Mouse (Mus musculus) lung, embryonic 14.5 days (tissue): Measurements from ENCODE around the gene Micu1. TPM values are rescaled to one million over a fixed set of nuclear protein-coding genes. Genes with fewer than 3 reads are reported as not detected.

Source experiments
- ATAC-seq: fragments of 200-750 bp; cut with Nextera tagmentation; 2 replicates; pipeline ENCODE4 v1.8.0; 2017; ENCODE audit warnings: mild to moderate bottlenecking, moderate TSS enrichment, moderate library complexity; ENCODE audit not compliant: insufficient read depth
- DNase-seq: peaks from one replicate; pipeline ENCODE4 v3.0.0-alpha.2; 2015
- H3K27ac ChIP-seq: fragments of 300-500 bp; sonication (generic); 2 replicates; pipeline ENCODE4 v1.5.1; 2014; ENCODE audit warnings: low read depth, mild to moderate bottlenecking, moderate library complexity
- H3K27me3 ChIP-seq: fragments of 300-500 bp; sonication (generic); 2 replicates; pipeline ENCODE4 v1.6.1; 2014; ENCODE audit warnings: low read length, control low read depth; ENCODE audit not compliant: insufficient read depth
- H3K36me3 ChIP-seq: fragments of 300-500 bp; sonication (generic); 2 replicates; pipeline ENCODE4 v1.6.1; 2014; ENCODE audit warnings: control low read depth; ENCODE audit not compliant: insufficient read depth
- H3K4me1 ChIP-seq: fragments of 300-500 bp; sonication (generic); 2 replicates; pipeline ENCODE4 v1.6.1; 2014; ENCODE audit warnings: antibody characterized with exemption, control low read depth; ENCODE audit not compliant: insufficient read depth
- H3K4me2 ChIP-seq: fragments of 300-500 bp; sonication (generic); 2 replicates; pipeline ENCODE4 v1.6.1; 2014; ENCODE audit warnings: mild to moderate bottlenecking
- H3K4me3 ChIP-seq: fragments of 300-500 bp; sonication (generic); 2 replicates; pipeline ENCODE4 v1.5.1; 2014; ENCODE audit warnings: low read depth, low read length
- H3K9ac ChIP-seq: fragments of 300-500 bp; sonication (generic); 2 replicates; pipeline ENCODE4 v1.6.1; 2014
- H3K9me3 ChIP-seq: fragments of 300-500 bp; sonication (generic); 2 replicates; pipeline ENCODE4 v1.6.1; 2016; ENCODE audit warnings: low read depth, low read length, control low read depth
- CTCF ChIP-seq: IDR thresholded peaks from 2 replicates; pipeline ENCODE4 v1.5.1; 2016; ENCODE audit warnings: antibody characterized with exemption, low read depth
- WGBS: fragments of 180-500 bp; shearing (Covaris S2); extraction: QIAGEN DNeasy Blood & Tissue Kit; methylation state at CpG from one replicate; pipeline ENCODE4 v1.1.7; 2014; 5-methylcytosine and 5-hydroxymethylcytosine counted together
- polyA plus RNA-seq: library from polyadenylated mRNA; unstranded; fragments of >200 nt; fragmentation: Nextera tagmentation; extraction: Ambion mirVana; gene quantifications from 2 replicates; pipeline ENCODE4 v1.2.1, GENCODE M21; 2014

The Micu1 gene
- polyA plus RNA-seq, 1 experiment from 2014 or later: 83.9 TPM

DNA sequence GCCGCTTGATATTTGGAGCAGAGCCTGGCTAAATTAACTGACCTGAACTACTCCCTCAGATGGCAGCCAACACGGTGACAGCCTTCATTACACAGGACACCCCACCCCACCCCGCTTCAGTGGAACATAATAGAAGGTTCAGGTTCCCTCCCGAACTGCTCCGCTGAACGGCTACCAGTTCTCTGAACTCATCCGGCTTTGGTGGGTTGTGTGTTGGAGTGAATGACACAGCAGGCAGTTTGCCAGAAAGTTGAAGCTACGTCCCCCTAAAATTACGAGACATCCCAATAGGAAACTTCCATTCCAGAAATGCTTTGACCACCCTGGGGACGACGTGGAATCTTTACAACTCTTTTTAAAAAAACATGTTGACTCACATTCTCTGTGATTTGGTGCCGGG lies 53.8 kb downstream of the Micu1 start:
- Histone ChIP-seq H3K4me3 (no peak overlapping the region), H3K27me3 (no peaks in the 10 kb centered on the region), H3K27ac (no peak overlapping the region), H3K4me1 (no peaks in the 10 kb centered on the region), H3K4me2 (no peak overlapping the region), H3K36me3 (peaks cover 10% of the 10 kb centered on the region), H3K9me3 (no peaks in the 10 kb centered on the region), H3K9ac (no peak overlapping the region)
- DNase-seq: peak; percentile 47
- no peak for ATAC-seq
- TF ChIP-seq CTCF: no peak
- 72% methylated on average over 12 of the region's 12 CpGs for WGBS

GRCm38 (mm10) chr10:59756570-59756969 lies 54.3 kb downstream of the Micu1 start:
- no peak for ATAC-seq
- WGBS: 49% methylated on average over 8 of the region's 8 CpGs
- Histone ChIP-seq H3K4me3 (no peak overlapping the region), H3K4me1 (no peaks in the 10 kb centered on the region), H3K27ac (no peak overlapping the region), H3K27me3 (no peaks in the 10 kb centered on the region), H3K4me2 (no peak overlapping the region), H3K36me3 (peaks cover 10% of the 10 kb centered on the region), H3K9ac (no peak overlapping the region), H3K9me3 (no peaks in the 10 kb centered on the region)
- no peak for TF ChIP-seq CTCF
- no peak for DNase-seq

DNA sequence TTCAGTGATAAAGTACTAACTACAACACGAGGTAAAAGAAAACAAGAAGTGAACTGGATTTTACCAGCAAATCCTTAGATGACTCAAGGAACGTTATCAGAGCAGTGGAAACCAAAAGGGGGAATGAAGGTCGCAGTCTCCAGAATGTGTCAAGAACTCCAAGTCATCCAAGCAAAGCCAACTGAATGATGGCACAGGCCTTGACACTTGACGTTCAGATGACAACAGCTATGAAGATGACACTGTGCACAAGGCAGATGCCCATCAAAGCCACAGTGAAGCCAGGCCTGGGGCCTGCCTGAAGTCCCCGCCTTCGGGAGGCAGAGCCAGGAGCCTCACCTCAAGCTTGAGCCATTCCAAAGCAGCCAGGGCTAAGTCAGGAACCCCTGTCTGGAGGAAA lies 62.5 kb downstream of the Micu1 start:
- Histone ChIP-seq H3K9me3 (no peaks in the 10 kb centered on the region), H3K36me3 (no peaks in the 10 kb centered on the region; the same call in 1 of the 2 replicates), H3K4me2 (no peak overlapping the region), H3K4me1 (no peaks in the 10 kb centered on the region), H3K9ac (no peak overlapping the region), H3K27me3 (no peaks in the 10 kb centered on the region), H3K27ac (no peak overlapping the region), H3K4me3 (no peak overlapping the region)
- 87% methylated on average over 6 of the region's 6 CpGs for WGBS
- ATAC-seq: no peak
- no peak for DNase-seq
- no peak for TF ChIP-seq CTCF

DNA sequence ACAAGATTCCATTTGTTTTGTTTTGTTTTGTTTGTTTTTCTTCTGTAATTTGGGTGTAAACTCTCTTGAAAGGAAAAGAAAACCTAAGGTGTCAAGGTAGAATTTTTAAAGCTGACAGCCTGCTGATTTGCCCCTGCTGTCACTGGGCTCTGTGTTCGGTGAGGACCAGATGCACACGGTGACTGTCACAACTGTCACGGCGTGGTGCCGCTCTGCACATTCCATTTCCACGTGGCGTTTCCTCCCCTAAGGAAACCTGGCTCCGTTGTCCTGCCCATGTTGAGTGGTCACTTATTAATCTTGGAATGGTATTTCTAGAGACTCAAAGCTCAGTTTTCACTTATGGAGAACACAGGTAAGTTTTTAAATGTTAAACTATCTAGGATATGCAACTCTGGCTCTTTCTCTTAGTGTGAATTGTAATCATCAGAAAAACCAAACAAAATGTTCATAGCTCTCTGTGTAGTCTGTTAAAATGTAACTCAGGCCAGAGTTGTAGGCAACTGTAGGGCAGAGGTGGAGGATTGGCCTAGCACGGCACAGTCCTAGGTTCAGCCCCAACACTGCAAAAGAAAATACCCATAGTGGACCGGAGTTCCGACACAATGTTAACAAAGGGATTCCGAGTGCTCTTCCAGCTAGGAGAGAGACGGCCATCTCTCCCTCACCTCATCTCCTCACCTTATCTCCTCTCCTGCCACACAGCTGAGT lies 66.2 kb downstream of the Micu1 start:
- Histone ChIP-seq H3K4me3 (no peak overlapping the region), H3K36me3 (no peaks in the 10 kb centered on the region; the same call in 1 of the 2 replicates), H3K27me3 (no peaks in the 10 kb centered on the region), H3K4me1 (no peaks in the 10 kb centered on the region), H3K4me2 (no peak overlapping the region), H3K9me3 (no peaks in the 10 kb centered on the region), H3K27ac (no peak overlapping the region), H3K9ac (no peak overlapping the region)
- 43% methylated on average over 13 of the region's 13 CpGs for WGBS
- DNase-seq (no peak), ATAC-seq (no peak)
- TF ChIP-seq CTCF: no peak

GRCm38 (mm10) chr10:59771375-59772048 lies 69.2 kb downstream of the Micu1 start:
- H3K4me1 ChIP-seq: no peaks in the 10 kb centered on the region
- no peak overlapping the region for H3K9ac ChIP-seq
- DNase-seq (no peak), ATAC-seq (no peak)
- H3K36me3 ChIP-seq: 0 out of 2 replicates have a peak, but pooled peaks cover 4% of the 10 kb centered on the region
- no peak for TF ChIP-seq CTCF
- no peak overlapping the region for H3K4me3 ChIP-seq
- no peaks in the 10 kb centered on the region for H3K27me3 ChIP-seq
- no peak overlapping the region for H3K27ac ChIP-seq
- 81% methylated on average over 6 of the region's 6 CpGs for WGBS
- H3K9me3 ChIP-seq: no peaks in the 10 kb centered on the region
- no peak overlapping the region for H3K4me2 ChIP-seq

DNA sequence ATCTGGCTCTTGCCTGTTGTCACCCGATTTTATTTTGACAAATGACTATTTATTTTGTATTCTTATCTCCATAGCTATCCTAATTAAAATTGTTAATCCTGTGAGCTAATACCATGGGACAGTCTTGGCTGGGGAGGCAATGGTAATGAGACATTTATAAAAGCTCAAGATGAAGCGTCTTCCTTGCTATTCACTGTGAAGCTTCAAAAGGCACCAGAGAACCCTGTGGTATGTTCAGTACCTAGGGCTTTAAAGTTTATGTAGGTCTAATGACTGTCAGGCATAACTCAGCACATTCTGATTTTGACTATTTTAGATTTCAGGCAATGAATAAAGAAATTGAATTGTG lies 69.7 kb downstream of the Micu1 start:
- no peak overlapping the region for H3K27ac ChIP-seq
- no peak overlapping the region for H3K9ac ChIP-seq
- WGBS: 80% methylated on average over 2 of the region's 2 CpGs
- H3K9me3 ChIP-seq: no peaks in the 10 kb centered on the region
- no peak for ATAC-seq
- no peak overlapping the region for H3K4me2 ChIP-seq
- H3K27me3 ChIP-seq: no peaks in the 10 kb centered on the region
- DNase-seq: no peak
- H3K4me3 ChIP-seq: no peak overlapping the region
- H3K36me3 ChIP-seq: 0 out of 2 replicates have a peak, but pooled peaks cover 4% of the 10 kb centered on the region
- no peaks in the 10 kb centered on the region for H3K4me1 ChIP-seq
- no peak for TF ChIP-seq CTCF

DNA sequence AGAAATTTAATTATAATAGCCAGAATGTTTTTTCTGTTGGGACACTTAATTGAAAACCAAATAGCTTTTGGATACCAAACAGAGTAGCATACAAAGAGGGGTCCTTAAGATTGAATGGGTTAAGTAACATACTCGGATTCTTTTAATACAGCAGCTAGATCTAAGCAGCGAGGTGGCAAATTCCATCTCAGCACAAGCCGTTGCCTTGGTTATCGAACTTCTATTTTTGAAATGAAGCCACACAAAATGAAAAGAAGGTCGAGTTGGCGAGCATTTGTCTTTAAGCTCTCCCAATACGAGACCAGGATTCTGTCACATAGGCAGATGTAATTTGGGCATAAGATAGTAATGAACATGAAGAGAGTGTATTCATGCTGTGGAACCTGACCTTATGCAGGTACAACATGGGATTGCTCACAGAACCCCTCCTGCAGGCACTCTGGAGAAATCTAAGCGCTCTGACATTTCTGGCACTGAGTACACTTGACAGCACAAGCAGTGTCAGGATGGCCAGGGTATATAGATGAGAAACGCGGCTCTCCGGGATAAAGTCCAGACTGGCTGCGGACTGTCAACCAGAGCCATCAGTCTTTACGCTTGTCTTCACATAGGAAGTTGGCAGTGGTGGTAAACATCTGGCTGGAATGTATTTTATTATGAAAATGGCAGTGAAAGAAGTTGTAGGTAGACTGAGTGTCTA lies 71.3 kb downstream of the Micu1 start:
- DNase-seq (no peak), ATAC-seq (no peak)
- 79% methylated on average over 13 of the region's 13 CpGs for WGBS
- H3K27ac ChIP-seq: no peak overlapping the region
- no peak overlapping the region for H3K4me3 ChIP-seq
- H3K9me3 ChIP-seq: no peaks in the 10 kb centered on the region
- no peaks in the 10 kb centered on the region for H3K27me3 ChIP-seq
- no peak overlapping the region for H3K4me2 ChIP-seq
- H3K36me3 ChIP-seq: 0 out of 2 replicates have a peak, but pooled peaks cover 4% of the 10 kb centered on the region
- no peak for TF ChIP-seq CTCF
- no peak overlapping the region for H3K9ac ChIP-seq
- no peaks in the 10 kb centered on the region for H3K4me1 ChIP-seq
